Mouse (Mus musculus): ENCODE data around the gene Adad2. TPM values are rescaled to one million over a fixed set of nuclear protein-coding genes. Genes with fewer than 3 reads are reported as not detected.

The Adad2 gene
- polyA plus RNA-seq, 1 experiment from 2014 or later = not detected

DNA sequence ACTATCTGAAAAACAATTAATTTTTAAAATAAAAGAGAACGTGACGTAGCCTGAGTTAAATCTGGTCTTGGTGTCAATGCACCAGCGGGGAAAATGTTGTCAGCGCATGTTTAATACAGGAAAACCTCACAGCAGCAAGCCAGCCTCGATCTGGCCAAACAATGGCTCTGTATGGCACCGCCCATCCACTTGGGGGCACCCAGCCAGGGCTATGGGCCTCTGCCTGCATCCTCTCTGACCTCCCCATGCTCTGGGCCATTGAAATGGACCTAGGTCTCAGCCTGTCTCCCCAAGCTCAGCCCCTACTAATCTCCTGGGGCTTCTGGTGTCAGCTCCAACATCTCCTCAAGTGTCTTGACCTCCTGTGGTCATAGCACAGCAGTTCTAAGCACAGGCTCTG is 49.3 kb downstream of the Adad2 start:
- ChIA-PET POLR2A (no interaction called here), CTCF (interaction anchor here (0.9 kb wide), 1 partner anchor 15 kb away, joined by 3 read pairs; no protein-coding TSS in a partner anchor)
- peaks cover 42% of the 10 kb centered on the region for H3K27me3 ChIP-seq
- no peak for TF ChIP-seq CTCF (IDR thresholded peaks at IDR 0.05)
- in situ Hi-C loops (cut with MboI; ENCODE audit: low pct_unique_long_range_greater_than_20kb) = no loop called here
- no peak for ATAC-seq
- DNase-seq (ENCODE audit: low read depth, low spot score) = no peak

DNA sequence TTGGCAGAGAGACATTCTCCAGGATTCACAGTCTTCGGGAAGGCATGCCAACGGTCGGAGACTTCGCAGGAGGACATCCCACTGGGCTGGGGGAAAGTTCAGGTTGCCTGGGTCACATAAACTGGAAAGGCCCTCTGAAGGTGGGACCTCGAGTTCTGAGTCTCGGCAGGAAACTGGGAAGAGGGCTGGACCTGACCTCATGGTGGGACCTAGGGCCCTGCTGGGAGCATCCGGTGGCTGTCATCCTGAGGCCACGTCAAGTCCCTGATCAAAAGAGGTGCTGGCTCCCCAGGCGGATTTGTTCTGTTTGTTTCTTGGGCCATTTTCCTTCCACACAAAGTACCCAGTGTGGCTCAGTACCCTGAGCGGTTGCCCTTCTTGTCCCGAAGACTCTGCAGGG is 50.9 kb downstream of the Adad2 start:
- in situ Hi-C loops (cut with MboI; ENCODE audit: low pct_unique_long_range_greater_than_20kb) = no loop called here
- peaks cover 52% of the 10 kb centered on the region for H3K27me3 ChIP-seq
- POLR2A ChIA-PET = no interaction called here
- TF ChIP-seq CTCF (IDR thresholded peaks at IDR 0.05) = no peak
- CTCF ChIA-PET = no interaction called here
- DNase-seq (ENCODE audit: low read depth, low spot score) (no peak), ATAC-seq (no peak)

DNA sequence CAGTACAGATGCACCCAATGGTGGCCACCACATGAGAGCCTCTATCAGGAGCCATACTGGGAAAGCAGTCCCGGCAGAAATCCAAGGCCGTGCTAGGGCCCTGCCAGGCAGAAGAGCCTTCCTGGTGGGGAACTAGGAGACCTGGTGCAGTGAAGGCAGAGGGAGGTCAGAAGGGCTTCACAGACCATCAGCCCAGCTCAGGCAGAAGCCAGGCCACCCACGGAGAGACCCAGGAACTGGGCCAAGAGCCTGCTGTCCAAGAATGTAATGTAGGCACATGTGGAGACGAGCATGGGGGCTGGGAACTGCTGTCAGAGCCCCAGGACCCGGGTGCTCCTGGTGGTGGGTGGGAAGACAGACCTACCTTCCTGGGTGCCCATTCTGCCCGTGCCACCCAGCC is 52.7 kb downstream of the Adad2 start:
- ChIA-PET POLR2A (no interaction called here), CTCF (interaction anchor here (1.8 kb wide), 1 partner anchor 11 kb away, joined by 5 read pairs; no protein-coding TSS in a partner anchor)
- DNase-seq (ENCODE audit: low read depth, low spot score) (no peak), ATAC-seq (peak; percentile 58)
- TF ChIP-seq CTCF (IDR thresholded peaks at IDR 0.05) = no peak
- peaks cover 52% of the 10 kb centered on the region for H3K27me3 ChIP-seq
- in situ Hi-C loops (cut with MboI; ENCODE audit: low pct_unique_long_range_greater_than_20kb) = no loop called here

Other genes with a start within 250 kb of the Adad2 start
- gene Mlycd, start 217.9 kb upstream of the Adad2 start, polyA plus RNA-seq (2021) = 25.7 TPM
- 20.4 TPM for gene Osgin1, start 178.6 kb upstream of the Adad2 start, polyA plus RNA-seq (2021)
- gene Necab2, start 166.0 kb upstream of the Adad2 start, polyA plus RNA-seq (2021) = 0.14 TPM
- not detected for gene Slc38a8, start 111.0 kb upstream of the Adad2 start, polyA plus RNA-seq (2021)
- 144 TPM for gene Mbtps1, start 54.0 kb upstream of the Adad2 start, polyA plus RNA-seq (2021)
- gene Hsdl1, start 37.6 kb upstream of the Adad2 start, polyA plus RNA-seq (2021) = 26.1 TPM
- 0.13 TPM for gene Dnaaf1, start 37.5 kb upstream of the Adad2 start, polyA plus RNA-seq (2021)
- 10.6 TPM for gene Taf1c, start 7.5 kb upstream of the Adad2 start, polyA plus RNA-seq (2021)
- gene Kcng4, start 22.9 kb downstream of the Adad2 start, polyA plus RNA-seq (2021) = 0.06 TPM
- not detected for gene Wfdc1, start 53.6 kb downstream of the Adad2 start, polyA plus RNA-seq (2021)
- 0.04 TPM for gene Atp2c2, start 87.3 kb downstream of the Adad2 start, polyA plus RNA-seq (2021)
- 21.1 TPM for gene Tldc1, start 165.7 kb downstream of the Adad2 start, polyA plus RNA-seq (2021)
- gene Cotl1, start 227.8 kb downstream of the Adad2 start, polyA plus RNA-seq (2021) = 33.3 TPM
- 8.6 TPM for gene Klhl36, start 249.5 kb downstream of the Adad2 start, polyA plus RNA-seq (2021)

Data from Patski (cell line).